Mouse (Mus musculus): ENCODE data around the gene Lima1.

The Lima1 gene

DNA sequence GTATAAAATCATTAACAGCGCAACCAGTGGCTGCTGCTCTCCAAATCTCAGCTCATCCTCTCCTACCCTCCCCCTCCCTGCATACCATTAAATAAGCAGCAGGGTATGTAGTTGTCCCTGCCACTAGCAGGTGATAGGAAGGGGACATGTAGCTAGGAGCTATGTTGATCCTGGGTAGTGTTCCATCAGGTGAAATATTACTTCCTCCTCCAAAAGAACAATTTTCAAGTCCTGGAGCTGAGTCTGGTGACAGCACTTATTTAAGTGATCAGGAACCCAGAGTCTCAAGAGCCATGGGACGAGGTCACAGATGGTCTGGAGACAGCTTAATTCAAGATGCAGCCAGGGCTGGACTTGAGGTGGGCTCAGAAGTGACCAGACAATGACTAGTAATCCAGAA, 139.6 kb downstream of the Lima1 start:
- in situ Hi-C loops (cut with MseI, MboI), result no loop called here

DNA sequence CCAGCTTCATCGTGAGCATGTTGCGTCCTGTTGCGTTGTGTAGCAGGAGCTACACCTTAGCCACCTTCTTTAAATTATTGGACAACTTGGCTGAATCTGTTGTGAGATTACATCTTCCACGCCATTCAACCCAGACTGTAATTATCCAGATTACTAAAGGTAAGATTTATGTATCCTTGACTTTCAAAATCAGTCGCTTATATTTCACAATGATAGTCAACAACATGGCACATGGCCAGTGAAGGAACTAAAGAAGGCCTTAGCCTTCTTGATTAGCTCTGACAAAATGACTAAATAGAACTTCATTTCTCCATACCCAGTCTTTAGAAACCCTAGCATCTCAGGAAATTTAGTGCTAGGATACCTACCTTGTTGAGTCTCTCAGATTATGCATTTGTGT, 142.1 kb downstream of the Lima1 start:
- in situ Hi-C loops (cut with MseI, MboI), result no loop called here

DNA sequence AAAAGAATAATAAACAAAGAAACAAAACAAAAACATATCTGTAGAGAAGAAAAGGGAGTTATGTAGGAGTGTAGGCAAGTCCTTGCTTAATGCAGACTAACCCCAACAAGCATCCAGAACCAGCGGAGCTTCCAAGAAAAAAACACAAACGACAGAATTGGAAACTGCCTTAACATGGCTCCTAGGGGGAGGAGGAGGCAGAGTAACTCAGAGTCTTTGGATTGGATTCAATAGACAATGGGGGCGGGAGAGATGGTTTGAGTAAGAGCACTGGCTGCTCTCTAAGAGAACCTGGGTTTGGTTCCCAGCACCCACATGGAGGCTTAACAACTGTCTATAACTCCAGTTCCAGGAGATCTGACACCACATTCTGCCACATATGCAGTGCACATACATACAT, 143.6 kb downstream of the Lima1 start:
- in situ Hi-C loops (cut with MseI, MboI), result no loop called here

DNA sequence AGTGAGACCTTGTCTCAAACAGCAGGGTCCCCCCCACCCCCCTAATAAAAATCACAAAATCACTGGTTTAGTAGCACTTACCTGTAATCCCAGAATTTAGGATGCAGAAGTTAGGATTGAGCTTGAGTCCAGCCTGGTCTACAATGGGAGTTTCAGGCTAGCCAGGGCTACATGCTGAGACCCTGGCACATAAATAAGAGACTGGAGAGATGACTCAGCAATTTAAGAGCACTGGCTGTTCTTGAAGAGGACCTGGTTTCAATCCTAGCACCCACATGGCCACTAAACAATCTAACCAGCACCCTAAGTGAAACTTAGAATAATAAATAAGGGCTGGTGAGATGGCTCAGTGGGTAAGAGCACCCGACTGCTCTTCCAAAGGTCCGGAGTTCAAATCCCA, 144.1 kb downstream of the Lima1 start:
- in situ Hi-C loops (cut with MseI, MboI), result no loop called here

DNA sequence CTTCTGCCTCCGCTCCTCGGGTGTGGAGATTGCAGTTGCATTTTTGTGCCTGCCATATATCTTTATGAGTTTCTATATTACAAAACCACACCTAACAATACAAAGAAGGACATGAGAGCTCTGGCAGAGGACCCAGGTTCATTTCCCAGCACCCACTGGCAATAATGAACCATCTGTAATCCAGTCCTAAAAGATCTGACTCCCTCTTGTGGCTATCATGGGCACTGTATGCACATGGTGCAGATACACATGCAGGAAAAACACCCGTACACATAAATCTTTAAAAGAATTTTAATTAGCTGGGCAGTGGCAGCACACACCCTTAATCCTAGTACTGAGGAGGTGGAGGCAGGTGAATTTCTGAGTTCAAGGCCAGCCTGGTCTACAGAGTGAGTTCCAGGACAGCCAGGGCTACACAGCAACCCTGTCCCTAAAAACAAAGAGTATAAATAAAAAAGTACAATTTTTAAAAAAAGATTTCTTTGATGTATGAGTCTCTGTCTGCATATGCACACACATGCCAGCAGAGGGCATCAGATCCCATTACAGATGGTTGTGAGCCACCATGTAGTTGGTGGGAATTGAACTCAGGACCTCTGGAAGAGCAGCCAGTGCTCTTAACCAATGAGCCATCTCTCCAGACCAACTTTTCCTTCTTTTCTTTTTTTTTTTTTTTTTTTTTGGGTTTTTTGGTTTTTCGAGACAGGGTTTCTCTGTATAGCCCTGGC, 146.0 kb downstream of the Lima1 start:
- in situ Hi-C loops (cut with MseI, MboI), result loop anchor here in 1 of 2 experiments (10.0 kb wide), 1 partner anchor 46 kb away; the partner anchor contains the start of gene Cers5
